Mouse (Mus musculus) embryonic facial prominence, embryonic 13.5 days (tissue): Measurements from ENCODE around the gene Kat6b. TPM values are rescaled to one million over a fixed set of nuclear protein-coding genes. Genes with fewer than 3 reads are reported as not detected.
A peak's percentile ranks its signal among the peaks of the same experiment; 100 is the strongest.

Source experiments
- ATAC-seq: fragments of 200-750 bp; cut with Nextera tagmentation; 2 replicates; pipeline ENCODE4 v1.8.0; 2017; ENCODE audit warnings: low read depth; ENCODE audit not compliant: insufficient number of reproducible peaks, insufficient read depth, low FRiP score, low TSS enrichment
- H3K27ac ChIP-seq: fragments of 300-500 bp; sonication (generic); 2 replicates; pipeline ENCODE4 v1.5.1; 2015; ENCODE audit warnings: moderate library complexity, mild to moderate bottlenecking, inconsistent platforms
- H3K27me3 ChIP-seq: fragments of 300-500 bp; sonication (generic); 2 replicates; pipeline ENCODE4 v1.6.1; 2015; ENCODE audit warnings: mild to moderate bottlenecking, inconsistent platforms
- H3K36me3 ChIP-seq: fragments of 300-500 bp; sonication (generic); 2 replicates; pipeline ENCODE4 v1.6.1; 2015; ENCODE audit warnings: mild to moderate bottlenecking, inconsistent platforms
- H3K4me1 ChIP-seq: fragments of 300-500 bp; sonication (generic); 2 replicates; pipeline ENCODE4 v1.6.1; 2015; ENCODE audit warnings: inconsistent platforms
- H3K4me2 ChIP-seq: fragments of 300-500 bp; sonication (generic); 2 replicates; pipeline ENCODE4 v1.6.1; 2015; ENCODE audit warnings: moderate library complexity, mild to moderate bottlenecking, inconsistent platforms
- H3K4me3 ChIP-seq: fragments of 300-500 bp; sonication (generic); 2 replicates; pipeline ENCODE4 v1.5.1; 2015; ENCODE audit warnings: mild to moderate bottlenecking, inconsistent platforms
- H3K9ac ChIP-seq: fragments of 300-500 bp; sonication (generic); 2 replicates; pipeline ENCODE4 v1.6.1; 2015; ENCODE audit warnings: mild to moderate bottlenecking, inconsistent platforms
- H3K9me3 ChIP-seq: fragments of 300-500 bp; sonication (generic); 2 replicates; pipeline ENCODE4 v1.6.1; 2016; ENCODE audit warnings: inconsistent platforms
- WGBS: fragments of 180-500 bp; shearing (Covaris S2); methylation state at CpG from one replicate; pipeline ENCODE4 v1.1.7; 2015; ENCODE audit warnings: mixed read lengths; 5-methylcytosine and 5-hydroxymethylcytosine counted together
- polyA plus RNA-seq: library from polyadenylated mRNA; unstranded; fragments of >200 nt; fragmentation: Nextera tagmentation; extraction: Ambion mirVana; gene quantifications from 2 replicates; pipeline ENCODE4 v1.2.1, GENCODE M21; 2015

The Kat6b gene
- polyA plus RNA-seq, 1 experiment from 2014 or later, result 28.2 TPM

DNA sequence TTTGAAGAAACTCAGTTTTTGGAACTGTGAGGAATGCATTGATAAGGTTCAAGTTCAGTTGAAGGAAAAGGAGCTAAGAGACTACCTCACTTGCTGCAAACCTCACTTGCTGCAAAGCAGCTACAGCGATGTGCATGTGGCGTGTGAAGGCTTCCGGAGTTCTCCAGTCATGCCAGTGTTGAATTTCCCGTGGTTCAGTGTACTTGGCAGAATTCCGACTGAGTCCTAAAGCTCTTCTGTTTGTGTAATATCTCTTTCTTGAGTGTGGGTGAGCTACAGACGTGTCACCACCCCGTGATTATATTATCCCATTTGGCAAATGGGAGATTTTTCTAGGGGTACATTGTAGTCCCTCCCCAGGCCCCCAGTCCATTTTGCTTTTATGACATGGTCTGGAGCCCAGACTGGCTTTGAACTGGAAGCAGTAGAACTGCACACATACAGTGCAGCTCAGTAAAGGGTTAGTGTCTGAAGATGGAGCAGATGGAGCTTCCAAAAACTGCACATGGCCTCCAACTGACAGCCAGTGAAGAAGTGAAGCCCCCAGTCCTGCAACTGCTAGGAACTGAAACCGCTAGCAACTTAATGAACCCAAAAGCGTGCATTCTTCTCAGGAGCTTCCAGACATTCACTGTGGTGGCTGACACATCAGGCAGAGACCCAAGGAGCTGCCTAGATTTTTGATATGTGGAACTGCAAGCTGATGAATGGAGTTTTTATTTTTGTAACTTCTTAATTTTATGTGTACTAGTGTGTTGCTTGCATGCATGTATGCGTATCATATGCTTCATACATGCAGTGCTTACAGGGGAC lies 84.5 kb downstream of the Kat6b start:
- Histone ChIP-seq H3K27ac (no peak overlapping the region), H3K9ac (no peak overlapping the region), H3K36me3 (peaks cover 5% of the 10 kb centered on the region; the same call in 1 of the 2 replicates), H3K4me2 (no peak overlapping the region), H3K27me3 (no peaks in the 10 kb centered on the region), H3K9me3 (no peaks in the 10 kb centered on the region), H3K4me3 (no peak overlapping the region), H3K4me1 (peaks cover 35% of the 10 kb centered on the region)
- WGBS, result 78% methylated on average over 10 of the region's 10 CpGs
- ATAC-seq, result no peak

DNA sequence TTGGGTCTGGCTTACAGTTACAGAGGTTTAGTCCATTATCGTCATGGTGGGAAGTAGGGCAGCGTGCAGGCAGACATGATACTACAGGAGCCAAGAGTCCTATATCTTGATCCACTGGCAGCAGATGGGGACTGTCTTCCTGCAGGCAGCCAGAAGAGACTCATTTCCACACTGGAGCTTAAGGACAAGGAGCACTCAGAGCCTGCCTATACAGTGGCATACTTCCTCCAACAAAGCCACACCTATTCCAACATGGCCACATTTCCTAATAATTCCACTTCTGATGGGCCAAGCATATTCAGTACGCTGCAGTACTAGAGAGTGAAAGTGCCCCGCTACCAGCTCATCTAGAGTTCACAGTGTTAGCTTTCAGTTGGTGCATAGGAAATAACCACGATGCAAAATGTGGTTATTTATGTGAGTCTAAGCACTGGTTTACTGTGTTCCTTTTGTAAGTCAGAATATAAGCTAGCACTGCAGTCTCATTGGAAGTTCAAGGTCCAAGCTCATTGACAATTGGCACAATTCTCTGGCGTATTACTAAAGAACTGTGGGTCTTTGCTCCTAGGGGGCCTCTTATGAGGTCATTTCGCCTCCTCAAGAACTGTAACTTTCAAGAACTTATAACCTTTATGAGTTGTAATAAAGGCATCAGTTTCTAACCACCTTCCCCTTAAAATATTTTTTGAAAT lies 86.2 kb downstream of the Kat6b start:
- Histone ChIP-seq H3K27me3 (no peaks in the 10 kb centered on the region), H3K9ac (no peak overlapping the region), H3K27ac (no peak overlapping the region), H3K36me3 (peaks cover 6% of the 10 kb centered on the region; the same call in 1 of the 2 replicates), H3K4me1 (peaks cover 32% of the 10 kb centered on the region), H3K9me3 (no peaks in the 10 kb centered on the region), H3K4me3 (no peak overlapping the region), H3K4me2 (no peak overlapping the region)
- no peak for ATAC-seq
- WGBS, result 84% methylated on average over 7 of the region's 7 CpGs

DNA sequence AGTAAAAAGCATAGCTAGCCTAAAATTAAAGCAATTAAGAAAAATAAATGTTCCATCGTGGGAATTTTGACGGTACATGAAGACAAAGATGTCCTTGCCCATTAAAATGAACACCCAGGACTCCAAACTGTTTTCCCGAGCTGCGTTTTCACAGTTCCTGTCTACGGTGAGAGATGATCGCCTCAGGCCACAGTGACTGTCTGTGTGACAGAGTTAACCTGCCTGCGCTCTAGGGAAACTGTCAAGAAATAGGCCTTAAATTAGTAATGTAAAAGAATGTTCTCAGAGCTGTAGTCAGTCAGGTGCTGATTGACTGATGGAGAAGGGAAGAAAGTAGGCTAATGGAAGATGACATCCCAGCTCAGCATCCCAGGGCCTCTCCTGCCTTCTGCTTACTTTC lies 87.6 kb downstream of the Kat6b start:
- Histone ChIP-seq H3K36me3 (peaks cover 6% of the 10 kb centered on the region; the same call in 1 of the 2 replicates), H3K27ac (no peak overlapping the region), H3K4me3 (no peak overlapping the region), H3K9ac (no peak overlapping the region), H3K4me1 (peaks cover 19% of the 10 kb centered on the region), H3K9me3 (no peaks in the 10 kb centered on the region), H3K27me3 (no peaks in the 10 kb centered on the region), H3K4me2 (no peak overlapping the region)
- no peak for ATAC-seq
- WGBS, result 74% methylated on average over 7 of the region's 7 CpGs

- Histone ChIP-seq H3K9me3 (no peaks in the 10 kb centered on the region), H3K27me3 (no peaks in the 10 kb centered on the region), H3K36me3 (0 out of 2 replicates have a peak, but pooled peaks cover 6% of the 10 kb centered on the region), H3K27ac (no peak overlapping the region), H3K4me2 (no peak overlapping the region), H3K4me3 (no peak overlapping the region), H3K9ac (no peak overlapping the region), H3K4me1 (peaks cover 11% of the 10 kb centered on the region)
- no peak for ATAC-seq
- WGBS, result 78% methylated on average over 8 of the region's 8 CpGs
Measured at GRCm38 (mm10) chr14:21574686-21575309, 93.6 kb downstream of the Kat6b start.

DNA sequence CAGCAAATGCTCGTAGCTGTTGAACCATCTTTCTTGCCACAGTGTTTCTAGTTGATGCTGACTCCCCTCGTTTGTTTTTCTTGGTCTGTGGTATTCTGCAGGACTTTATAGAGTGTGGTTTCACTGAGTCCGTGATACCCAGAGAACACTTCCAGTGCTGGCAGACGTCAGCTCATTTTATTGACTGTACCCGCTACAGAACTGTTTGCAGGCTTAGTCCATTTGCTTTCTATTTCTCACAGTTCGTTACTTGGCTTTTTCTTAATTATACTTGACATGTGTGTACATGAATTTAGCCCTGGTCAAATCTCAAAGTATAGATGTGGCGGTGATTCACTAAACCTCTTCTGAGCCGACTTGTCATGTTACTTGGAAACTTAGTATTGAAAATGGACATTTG lies 95.6 kb downstream of the Kat6b start:
- Histone ChIP-seq H3K4me3 (no peak overlapping the region), H3K36me3 (no peaks in the 10 kb centered on the region), H3K4me1 (peaks cover 22% of the 10 kb centered on the region), H3K4me2 (no peak overlapping the region), H3K27ac (no peak overlapping the region), H3K9ac (no peak overlapping the region), H3K27me3 (no peaks in the 10 kb centered on the region), H3K9me3 (no peaks in the 10 kb centered on the region)
- no peak for ATAC-seq
- 46% methylated on average over 8 of the region's 8 CpGs for WGBS

DNA sequence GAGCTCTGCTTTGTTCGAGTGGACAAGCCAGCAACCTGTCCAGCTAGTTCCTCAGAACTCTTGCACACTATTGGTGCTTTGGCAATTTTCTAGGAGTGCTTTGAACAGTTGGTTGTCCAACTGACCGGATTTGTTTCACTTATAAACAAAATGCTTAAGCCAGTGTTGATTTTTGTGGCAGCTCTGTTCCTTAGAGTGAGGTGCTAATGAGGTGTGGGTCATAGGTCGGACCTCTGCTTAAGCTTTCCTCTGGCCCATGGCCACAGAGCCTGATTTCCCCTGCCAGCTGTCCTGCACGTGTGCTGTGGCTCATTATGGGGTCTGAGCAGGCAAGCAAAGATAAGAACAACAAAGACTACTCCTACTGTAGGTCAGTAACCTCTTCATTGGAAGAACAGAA lies 100.0 kb downstream of the Kat6b start:
- H3K9me3 ChIP-seq, result no peaks in the 10 kb centered on the region
- H3K4me2 ChIP-seq, result no peak overlapping the region
- H3K4me1 ChIP-seq, result peaks cover 51% of the 10 kb centered on the region
- no peak overlapping the region for H3K4me3 ChIP-seq
- no peak for ATAC-seq
- no peaks in the 10 kb centered on the region for H3K27me3 ChIP-seq
- 18% methylated on average over 4 of the region's 4 CpGs for WGBS
- H3K27ac ChIP-seq, result no peak overlapping the region
- H3K36me3 ChIP-seq, result no peaks in the 10 kb centered on the region
- H3K9ac ChIP-seq, result no peak overlapping the region

GRCm38 (mm10) chr14:21582301-21582700 lies 101.1 kb downstream of the Kat6b start:
- no peak overlapping the region for H3K27ac ChIP-seq
- no peak overlapping the region for H3K4me3 ChIP-seq
- H3K4me1 ChIP-seq, result peaks cover 54% of the 10 kb centered on the region
- H3K36me3 ChIP-seq, result no peaks in the 10 kb centered on the region
- H3K9me3 ChIP-seq, result no peaks in the 10 kb centered on the region
- H3K4me2 ChIP-seq, result no peak overlapping the region
- 93% methylated on average over 3 of the region's 3 CpGs for WGBS
- no peak overlapping the region for H3K9ac ChIP-seq
- ATAC-seq, result no peak
- H3K27me3 ChIP-seq, result no peaks in the 10 kb centered on the region

DNA sequence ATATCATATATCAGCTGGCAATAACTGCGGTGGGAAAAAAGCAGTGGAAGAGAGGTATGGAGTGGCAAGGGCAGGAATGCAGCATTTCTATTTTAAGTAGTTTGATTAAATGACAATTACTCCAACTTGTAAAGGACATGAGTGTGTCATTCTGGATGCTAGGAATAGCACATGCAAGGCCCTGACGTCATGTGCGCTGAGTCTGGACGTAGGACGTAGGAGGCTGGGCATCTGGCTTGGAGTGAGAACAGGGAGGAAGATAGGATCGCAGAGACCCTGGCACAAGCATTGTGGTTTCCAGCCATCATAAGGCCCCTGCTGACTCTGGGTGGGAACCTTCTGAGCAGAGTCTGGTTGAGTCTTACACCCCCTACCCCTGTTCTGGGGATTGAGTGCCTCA lies 101.8 kb downstream of the Kat6b start:
- Histone ChIP-seq H3K4me2 (no peak overlapping the region), H3K27ac (no peak overlapping the region), H3K27me3 (no peaks in the 10 kb centered on the region), H3K9ac (no peak overlapping the region), H3K4me3 (no peak overlapping the region), H3K9me3 (no peaks in the 10 kb centered on the region), H3K4me1 (peaks cover 59% of the 10 kb centered on the region), H3K36me3 (no peaks in the 10 kb centered on the region)
- no peak for ATAC-seq
- 78% methylated on average over 6 of the region's 6 CpGs for WGBS

- H3K4me3 ChIP-seq, result no peak overlapping the region
- no peaks in the 10 kb centered on the region for H3K9me3 ChIP-seq
- H3K9ac ChIP-seq, result no peak overlapping the region
- H3K27ac ChIP-seq, result no peak overlapping the region
- no peaks in the 10 kb centered on the region for H3K36me3 ChIP-seq
- no peak overlapping the region for H3K4me2 ChIP-seq
- peaks cover 60% of the 10 kb centered on the region for H3K4me1 ChIP-seq
- H3K27me3 ChIP-seq, result no peaks in the 10 kb centered on the region
- WGBS, result 85% methylated on average over 5 of the region's 5 CpGs
- no peak for ATAC-seq
Measured at GRCm38 (mm10) chr14:21583868-21584267, 102.6 kb downstream of the Kat6b start.

DNA sequence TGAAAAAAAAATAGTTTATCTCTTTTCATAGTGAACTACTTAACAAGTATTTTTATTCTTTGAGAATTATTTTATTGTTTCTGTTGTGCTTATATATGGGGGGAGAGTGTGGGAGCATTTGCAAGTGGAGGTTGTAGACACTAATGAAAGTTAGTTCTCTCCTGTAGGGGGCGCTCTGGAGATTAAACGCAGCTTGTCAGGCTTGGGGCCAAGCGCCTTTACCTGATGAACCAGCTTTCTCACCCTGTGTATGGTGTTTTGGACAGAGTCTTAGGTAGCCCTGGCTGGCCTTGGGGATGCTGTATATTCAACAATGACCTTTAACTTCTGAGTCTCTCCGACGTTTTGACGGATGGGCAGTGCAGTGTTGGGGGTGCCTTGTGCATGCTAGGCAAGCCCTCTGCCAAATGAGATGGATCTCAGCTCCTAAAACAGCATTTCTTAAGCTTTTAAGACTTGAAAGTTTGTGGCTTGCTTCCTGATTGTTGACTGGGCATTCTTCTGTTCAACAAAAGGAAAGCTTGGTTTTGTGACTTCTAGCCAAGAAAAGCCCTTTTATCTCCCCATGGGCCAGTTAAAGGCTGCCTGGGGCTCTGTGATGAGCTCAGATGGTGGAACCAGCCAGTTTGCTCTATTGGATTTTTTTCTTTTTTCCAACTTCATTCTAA lies 103.4 kb downstream of the Kat6b start:
- H3K4me3 ChIP-seq, result no peak overlapping the region
- peaks cover 63% of the 10 kb centered on the region for H3K4me1 ChIP-seq
- WGBS, result 18% methylated on average over 6 of the region's 6 CpGs
- no peak overlapping the region for H3K4me2 ChIP-seq
- no peaks in the 10 kb centered on the region for H3K9me3 ChIP-seq
- 0 out of 2 replicates have a peak, but pooled peaks cover 2% of the 10 kb centered on the region for H3K36me3 ChIP-seq
- no peaks in the 10 kb centered on the region for H3K27me3 ChIP-seq
- 0 out of 2 replicates have a peak overlapping the region, but pooled peaks have one; percentile 29 for H3K27ac ChIP-seq
- no peak for ATAC-seq
- H3K9ac ChIP-seq, result no peak overlapping the region

DNA sequence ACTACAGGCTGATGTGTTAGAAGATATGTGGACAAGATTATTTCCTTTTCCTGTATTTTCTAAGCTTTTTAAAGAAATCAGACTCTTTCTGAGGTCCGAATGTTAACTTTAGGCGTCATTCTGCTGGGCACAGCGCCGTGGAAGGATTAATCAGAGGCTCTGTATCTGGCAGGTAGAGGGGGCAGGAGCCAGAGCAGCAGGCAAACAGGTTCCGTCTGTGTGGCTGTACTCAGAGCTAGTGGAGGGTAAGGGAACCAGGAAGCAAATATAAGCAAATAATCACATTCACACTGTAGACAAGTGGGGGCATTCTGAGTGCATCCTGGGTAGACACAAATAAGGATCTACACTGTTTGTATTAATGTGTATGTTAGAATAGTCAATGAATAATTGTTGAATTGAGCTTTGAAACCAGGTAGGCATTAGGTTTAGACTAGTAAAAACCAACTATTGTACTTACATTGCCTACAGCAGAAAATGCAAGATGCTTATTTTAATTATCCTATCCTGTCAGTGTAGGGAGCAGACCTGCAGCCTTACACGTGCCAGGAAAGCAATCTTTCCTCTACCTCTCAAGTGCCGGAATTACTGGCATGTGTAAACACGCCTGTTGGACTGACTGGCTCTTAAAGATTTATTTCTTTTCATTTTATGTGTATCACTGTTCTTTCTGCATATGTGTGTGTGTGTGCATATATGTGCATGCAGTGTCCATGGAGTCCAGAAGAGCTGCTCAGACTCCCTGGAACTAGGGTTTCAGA lies 104.4 kb downstream of the Kat6b start:
- peaks cover 62% of the 10 kb centered on the region for H3K4me1 ChIP-seq
- WGBS, result 52% methylated on average over 8 of the region's 8 CpGs

More for the DNA sequence above, 104.4 kb downstream of the Kat6b start:
- ATAC-seq, result no peak
- Histone ChIP-seq H3K4me3 (no peak overlapping the region), H3K27me3 (no peaks in the 10 kb centered on the region), H3K9ac (no peak overlapping the region), H3K36me3 (0 out of 2 replicates have a peak, but pooled peaks cover 3% of the 10 kb centered on the region), H3K4me2 (no peak overlapping the region), H3K9me3 (no peaks in the 10 kb centered on the region), H3K27ac (peak overlapping the region; percentile 44; the same call in 1 of the 2 replicates)
